Mouse (Mus musculus) forebrain, postnatal 0 days (tissue): ENCODE results near the gene Ggnbp2. TPM values are rescaled to one million over a fixed set of nuclear protein-coding genes. Genes with fewer than 3 reads are reported as not detected.
A peak's percentile ranks its signal among the peaks of the same experiment; 100 is the strongest.

Experiments
- ATAC-seq: fragments of 200-750 bp; cut with Nextera tagmentation; 2 replicates; pipeline ENCODE4 v1.8.0; 2017; ENCODE audit warnings: mild to moderate bottlenecking, moderate library complexity
- DNase-seq: peaks from one replicate; pipeline ENCODE4 v3.0.0-alpha.2; 2015
- H3K27ac ChIP-seq: fragments of 300-500 bp; sonication (generic); 2 replicates; pipeline ENCODE4 v1.5.1; 2014; ENCODE audit warnings: low read depth, mild to moderate bottlenecking, antibody characterized with exemption, low read length, moderate library complexity, mixed read lengths
- H3K27me3 ChIP-seq: fragments of 300-500 bp; sonication (generic); 2 replicates; pipeline ENCODE4 v1.6.1; 2014; ENCODE audit warnings: mild to moderate bottlenecking, low read length, mixed read lengths; ENCODE audit not compliant: insufficient read depth
- H3K36me3 ChIP-seq: fragments of 300-500 bp; sonication (generic); 2 replicates; pipeline ENCODE4 v1.6.1; 2014; ENCODE audit warnings: mild to moderate bottlenecking, moderate library complexity; ENCODE audit not compliant: insufficient read depth
- H3K4me1 ChIP-seq: fragments of 300-500 bp; sonication (generic); 2 replicates; pipeline ENCODE4 v1.6.1; 2014; ENCODE audit warnings: antibody characterized with exemption; ENCODE audit not compliant: insufficient read depth
- H3K4me2 ChIP-seq: fragments of 300-500 bp; sonication (generic); 2 replicates; pipeline ENCODE4 v1.6.1; 2014; ENCODE audit warnings: low read depth, mild to moderate bottlenecking, moderate library complexity
- H3K4me3 ChIP-seq: fragments of 300-500 bp; sonication (generic); 2 replicates; pipeline ENCODE4 v1.5.1; 2014; ENCODE audit warnings: low read depth, low read length, mixed read lengths
- H3K9ac ChIP-seq: fragments of 300-500 bp; sonication (generic); 2 replicates; pipeline ENCODE4 v1.6.1; 2014; ENCODE audit warnings: mild to moderate bottlenecking
- H3K9me3 ChIP-seq: fragments of 300-500 bp; sonication (generic); 2 replicates; pipeline ENCODE4 v1.6.1; 2016; ENCODE audit warnings: low read length
- CTCF ChIP-seq: sonication (generic); IDR thresholded peaks from 2 replicates; pipeline ENCODE4 v1.5.1; 2016; ENCODE audit warnings: antibody characterized with exemption, control low read depth, low read depth
- WGBS: fragments of 180-500 bp; shearing (Covaris S2); extraction: QIAGEN DNeasy Blood & Tissue Kit; methylation state at CpG from one replicate; pipeline ENCODE4 v1.1.7; 2014; 5-methylcytosine and 5-hydroxymethylcytosine counted together
- polyA plus RNA-seq: library from polyadenylated mRNA; unstranded; fragments of >200 nt; fragmentation: Nextera tagmentation; extraction: Ambion mirVana; gene quantifications from 2 replicates; pipeline ENCODE4 v1.2.1, GENCODE M21; 2015
- total RNA-seq: library from RNA; depleted of rRNA; stranded (reverse); fragments of >200 nt; gene quantifications from 2 replicates; pipeline ENCODE4 v1.2.3, GENCODE M21; 2014; rRNA removed

Gene Ggnbp2
- total RNA-seq = 58.4 and 70.8 TPM in 2 replicates
- 47.6 and 68.2 TPM in 2 replicates for polyA plus RNA-seq

DNA sequence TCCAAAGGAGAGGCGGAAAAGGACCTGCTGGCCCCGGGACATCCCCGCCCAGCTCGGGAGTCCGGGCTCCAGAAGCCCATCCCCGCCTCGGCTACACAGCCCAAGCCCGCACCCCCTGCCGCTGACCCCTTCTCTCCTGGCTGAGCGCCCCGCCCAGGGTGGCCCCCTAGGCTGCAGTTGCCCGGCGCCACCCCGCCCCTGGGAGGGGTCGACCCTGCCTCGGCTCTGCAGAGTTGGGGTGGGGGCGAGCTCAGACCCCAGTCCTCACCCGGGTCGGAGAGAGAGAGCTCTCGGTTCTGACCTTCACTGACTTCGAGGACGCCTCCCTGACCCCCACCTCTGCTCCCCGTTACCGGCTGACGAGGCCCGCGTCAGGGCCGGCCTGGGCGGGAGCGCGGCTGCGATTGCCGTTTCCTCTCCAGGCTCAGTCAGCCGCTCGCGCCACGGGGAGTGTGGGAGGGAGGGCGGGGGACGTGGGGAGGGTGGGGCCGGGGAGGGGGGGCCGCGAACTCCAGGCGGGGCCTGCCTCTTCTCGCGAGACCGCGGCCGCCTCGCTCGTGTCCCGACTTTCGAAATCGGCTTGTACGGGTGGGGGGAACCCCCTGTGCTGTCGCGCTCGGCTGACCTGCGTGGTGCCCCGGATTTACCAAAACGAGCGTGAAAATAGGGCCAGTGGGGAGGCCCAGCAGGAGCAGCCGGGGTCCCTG, at the start of gene Ggnbp2:
Gene Ggnbp2, minus strand, starts transcription at position 481 of the 707 bp plus-strand sequence.
- H3K36me3 ChIP-seq = no peaks in the 10 kb centered on the region
- 1% methylated on average over 43 of the region's 62 CpGs for WGBS
- H3K9me3 ChIP-seq = no peaks in the 10 kb centered on the region
- H3K4me2 ChIP-seq = peak within 1 kb of the TSS; percentile 87
- no peaks in the 10 kb centered on the region for H3K27me3 ChIP-seq
- peak within 1 kb of the TSS; percentile 99 for H3K27ac ChIP-seq
- ATAC-seq = peak; percentile 86
- H3K4me1 ChIP-seq = peaks cover 6% of the 10 kb centered on the region
- peak within 1 kb of the TSS; percentile 98 for H3K9ac ChIP-seq
- peak; percentile 94 for DNase-seq
- peak within 1 kb of the TSS; percentile 90 for H3K4me3 ChIP-seq
- no peak for TF ChIP-seq CTCF

DNA sequence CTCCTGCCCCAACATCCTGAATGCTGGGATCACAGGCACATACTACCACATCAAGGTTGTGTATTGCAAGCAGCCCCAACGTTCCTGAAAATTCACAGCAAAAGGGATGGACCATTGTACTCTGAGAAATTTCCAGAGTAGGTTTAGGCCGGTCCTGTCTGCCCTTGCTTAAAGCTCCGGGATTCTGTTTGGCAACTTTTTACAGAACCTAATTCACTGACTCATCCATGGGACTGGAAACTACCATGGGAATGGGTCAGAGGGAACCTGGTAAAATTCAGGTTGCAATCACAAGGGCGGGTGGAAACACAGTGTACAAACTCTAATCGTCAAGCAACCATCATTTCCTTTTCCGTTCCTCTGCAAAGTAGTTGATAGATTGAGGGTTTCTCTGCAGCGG, 49.3 kb upstream of the Ggnbp2 start:
- H3K27ac ChIP-seq = no peak overlapping the region
- no peaks in the 10 kb centered on the region for H3K9me3 ChIP-seq
- H3K4me3 ChIP-seq = no peak overlapping the region
- H3K36me3 ChIP-seq = no peaks in the 10 kb centered on the region
- no peak for TF ChIP-seq CTCF
- no peak overlapping the region for H3K4me2 ChIP-seq
- H3K27me3 ChIP-seq = no peaks in the 10 kb centered on the region
- H3K4me1 ChIP-seq = 0 out of 2 replicates have a peak, but pooled peaks cover 3% of the 10 kb centered on the region
- no peak for DNase-seq
- WGBS = 74% methylated on average over 7 of the region's 7 CpGs
- ATAC-seq = no peak
- H3K9ac ChIP-seq = no peak overlapping the region

DNA sequence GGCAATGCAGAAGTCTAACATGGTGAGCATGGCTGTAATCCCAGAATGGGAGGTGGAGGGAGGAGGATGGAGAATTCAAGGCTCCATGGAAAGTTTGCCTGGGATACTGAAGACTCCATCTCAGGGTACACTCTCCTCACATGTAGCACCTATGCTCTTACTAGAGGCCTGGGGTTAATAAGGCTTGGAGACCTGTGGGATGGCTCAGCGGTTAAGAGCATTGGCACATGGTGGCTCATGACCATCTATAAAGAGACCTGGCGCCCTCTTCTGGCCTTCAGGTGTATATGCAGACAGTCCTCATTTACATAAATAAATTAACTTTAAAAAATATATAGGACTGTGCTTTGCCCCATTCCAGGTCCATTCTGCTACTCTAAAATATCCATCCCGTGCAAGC, 48.7 kb upstream of the Ggnbp2 start:
- H3K9ac ChIP-seq = no peak overlapping the region
- H3K36me3 ChIP-seq = no peaks in the 10 kb centered on the region
- no peaks in the 10 kb centered on the region for H3K9me3 ChIP-seq
- H3K27ac ChIP-seq = no peak overlapping the region
- H3K4me1 ChIP-seq = peaks cover 7% of the 10 kb centered on the region; the same call in 1 of the 2 replicates
- 29% methylated on average over 3 of the region's 3 CpGs for WGBS
- peak; percentile 18 for DNase-seq
- peak; percentile 49 for TF ChIP-seq CTCF
- H3K4me2 ChIP-seq = no peak overlapping the region
- H3K4me3 ChIP-seq = no peak overlapping the region
- no peaks in the 10 kb centered on the region for H3K27me3 ChIP-seq
- ATAC-seq = no peak

GRCm38 (mm10) chr11:84918425-84918824, 47.8 kb upstream of the Ggnbp2 start:
- WGBS = 6% methylated on average over 16 of the region's 16 CpGs
- peak; percentile 84 for ATAC-seq
- no peaks in the 10 kb centered on the region for H3K27me3 ChIP-seq

GRCm38 (mm10) chr11:84916703-84917300, 46.2 kb upstream of the Ggnbp2 start:
- TF ChIP-seq CTCF = no peak
- no peak overlapping the region for H3K27ac ChIP-seq
- peak overlapping the region; percentile 69 for H3K4me2 ChIP-seq
- peaks cover 12% of the 10 kb centered on the region for H3K36me3 ChIP-seq
- WGBS = 60% methylated on average over 7 of the region's 7 CpGs
- peak overlapping the region; percentile 69 for H3K4me3 ChIP-seq
- DNase-seq (no peak), ATAC-seq (no peak)
- H3K27me3 ChIP-seq = no peaks in the 10 kb centered on the region
- H3K4me1 ChIP-seq = peaks cover 7% of the 10 kb centered on the region; the same call in 1 of the 2 replicates
- no peaks in the 10 kb centered on the region for H3K9me3 ChIP-seq
- H3K9ac ChIP-seq = peak overlapping the region; percentile 33; the same call in 1 of the 2 replicates

More at GRCm38 (mm10) chr11:84918425-84918824, 47.8 kb upstream of the Ggnbp2 start:
- Histone ChIP-seq H3K36me3 (peaks cover 5% of the 10 kb centered on the region; the same call in 1 of the 2 replicates), H3K4me1 (peaks cover 7% of the 10 kb centered on the region; the same call in 1 of the 2 replicates), H3K9me3 (no peaks in the 10 kb centered on the region), H3K27ac (no peak overlapping the region), H3K4me2 (peak overlapping the region; percentile 28; the same call in 1 of the 2 replicates), H3K4me3 (no peak overlapping the region), H3K9ac (no peak overlapping the region)
- peak; percentile 93 for DNase-seq
- TF ChIP-seq CTCF = peak; percentile 95

GRCm38 (mm10) chr11:84916053-84916702, 45.6 kb upstream of the Ggnbp2 start, which contains the start of gene Znhit3:
TSS of gene Znhit3 (minus strand) at chr11:84916366.
- TF ChIP-seq CTCF = peak; percentile 42
- Histone ChIP-seq H3K4me2 (peak within 1 kb of the TSS; percentile 69), H3K9me3 (no peaks in the 10 kb centered on the region), H3K4me3 (peak within 1 kb of the TSS; percentile 69), H3K4me1 (peaks cover 7% of the 10 kb centered on the region; the same call in 1 of the 2 replicates), H3K27me3 (no peaks in the 10 kb centered on the region), H3K36me3 (peaks cover 19% of the 10 kb centered on the region), H3K27ac (0 out of 2 replicates have a peak within 1 kb of the TSS, but pooled peaks have one; percentile 55), H3K9ac (peak within 1 kb of the TSS; percentile 73)
- peak; percentile 98 for ATAC-seq
- 3% methylated on average over 34 of the region's 34 CpGs for WGBS
- peak; percentile 94 for DNase-seq
